Mouse (Mus musculus): ENCODE measurements around the gene Lhx4.

GRCm38 (mm10) chr1:155713306-155713705 is 38.2 kb downstream of the Lhx4 start:
- TF ChIP-seq POLR2A (IDR thresholded peaks at IDR 0.05; ENCODE audit: insufficient read length, low read depth) (no peak), POLR2AphosphoS2 (IDR thresholded peaks at IDR 0.05; ENCODE audit: insufficient read length, low read depth) (no peak), USF1 (IDR thresholded peaks at IDR 0.05; ENCODE audit: low read depth) (no peak), CEBPB (IDR thresholded peaks at IDR 0.05; ENCODE audit: insufficient read depth, poor library complexity, severe bottlenecking) (no peak)
